Mouse (Mus musculus) limb, embryonic 10.5 days (tissue): ENCODE data around the gene Gpr146. TPM values are rescaled to one million over a fixed set of nuclear protein-coding genes. Genes with fewer than 3 reads are reported as not detected.

Experiments used
- DNase-seq: peaks from one replicate; pipeline ENCODE4 v3.0.0-alpha.2; 2017; ENCODE audit warnings: low spot score
- H3K27ac ChIP-seq: fragments of 300-500 bp; sonication (generic); 2 replicates; pipeline ENCODE4 v1.5.1; 2016; ENCODE audit warnings: mild to moderate bottlenecking
- H3K27me3 ChIP-seq: fragments of 300-500 bp; sonication (generic); 2 replicates; pipeline ENCODE4 v1.6.1; 2016; ENCODE audit warnings: low read depth, mild to moderate bottlenecking; ENCODE audit not compliant: poor library complexity, severe bottlenecking
- H3K36me3 ChIP-seq: fragments of 300-500 bp; sonication (generic); 2 replicates; pipeline ENCODE4 v1.6.1; 2016; ENCODE audit warnings: mild to moderate bottlenecking, moderate library complexity
- H3K4me1 ChIP-seq: fragments of 300-500 bp; sonication (generic); 2 replicates; pipeline ENCODE4 v1.6.1; 2016
- H3K4me3 ChIP-seq: fragments of 300-500 bp; sonication (generic); 2 replicates; pipeline ENCODE4 v1.5.1; 2016; ENCODE audit warnings: mild to moderate bottlenecking, moderate library complexity
- H3K9me3 ChIP-seq: fragments of 300-500 bp; sonication (generic); replicated peaks from 2 replicates; pipeline ENCODE4 v1.6.1; 2016; ENCODE audit warnings: mild to moderate bottlenecking
- WGBS: fragments of 180-500 bp; shearing (Covaris S2); methylation state at CpG from one replicate; pipeline ENCODE4 v1.1.7; 2016; 5-methylcytosine and 5-hydroxymethylcytosine counted together
- polyA plus RNA-seq: library from polyadenylated mRNA; unstranded; fragments of >200 nt; fragmentation: Nextera tagmentation; extraction: Ambion mirVana; gene quantifications from 2 replicates; pipeline ENCODE4 v1.2.1, GENCODE M21; 2016

Gene Gpr146
- polyA plus RNA-seq, 1 experiment from 2014 or later, result 2.3 TPM

- H3K4me1 ChIP-seq, result peaks cover 36% of the 10 kb centered on the region
These were observed 54.8 kb downstream of the Gpr146 start for GRCm38 (mm10) chr5:139432333-139432732.

GRCm38 (mm10) chr5:139432747-139433508, 55.4 kb downstream of the Gpr146 start:
- DNase-seq, result no peak
- H3K27me3 ChIP-seq, result no peaks in the 10 kb centered on the region
- H3K9me3 ChIP-seq, result no peaks in the 10 kb centered on the region
- peaks cover 36% of the 10 kb centered on the region for H3K4me1 ChIP-seq
- no peak overlapping the region for H3K4me3 ChIP-seq
- H3K27ac ChIP-seq, result no peak overlapping the region
- peaks cover 3% of the 10 kb centered on the region; the same call in 1 of the 2 replicates for H3K36me3 ChIP-seq
- 66% methylated on average over 7 of the region's 7 CpGs for WGBS

More at GRCm38 (mm10) chr5:139432333-139432732, 54.8 kb downstream of the Gpr146 start:
- Histone ChIP-seq H3K27me3 (no peaks in the 10 kb centered on the region), H3K27ac (no peak overlapping the region), H3K9me3 (no peaks in the 10 kb centered on the region), H3K36me3 (peaks cover 3% of the 10 kb centered on the region; the same call in 1 of the 2 replicates), H3K4me3 (no peak overlapping the region)
- no peak for DNase-seq
- WGBS, result 68% methylated on average over 6 of the region's 6 CpGs

DNA sequence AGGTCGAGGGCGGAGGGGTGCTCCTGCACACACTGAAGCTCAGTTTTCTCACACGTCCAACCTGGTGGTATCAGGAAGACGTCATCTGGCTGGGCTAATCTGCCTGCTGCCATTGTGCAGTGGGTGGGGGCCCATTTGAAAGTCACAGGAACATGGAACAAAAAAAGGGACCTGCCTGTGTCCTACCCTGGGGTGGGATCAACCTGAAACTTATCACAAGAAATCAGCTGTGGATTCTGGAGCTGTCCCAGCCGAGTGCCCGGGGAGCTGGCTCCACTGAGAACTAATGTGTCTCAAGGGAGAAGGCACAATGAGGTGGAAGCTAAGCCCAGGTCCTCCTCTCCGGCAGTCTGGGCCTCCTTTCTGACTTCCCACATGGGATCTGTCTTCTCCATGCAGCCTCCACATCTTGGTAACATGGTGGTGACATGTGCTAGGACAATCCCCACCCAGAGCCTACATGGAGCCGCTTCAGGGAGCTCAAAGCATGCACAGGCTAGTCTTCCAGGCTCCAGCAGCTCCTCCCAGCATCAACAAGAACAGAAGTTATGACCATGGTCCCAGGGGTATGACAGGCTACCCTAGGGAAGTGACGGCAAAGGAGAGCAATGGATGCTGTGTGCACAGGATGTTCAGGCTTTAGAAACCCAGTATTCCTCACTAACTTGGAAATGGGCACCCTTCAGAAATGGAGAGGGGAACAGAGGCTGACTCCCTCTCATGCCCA, 56.5 kb downstream of the Gpr146 start:
- Histone ChIP-seq H3K9me3 (no peaks in the 10 kb centered on the region), H3K4me1 (peaks cover 34% of the 10 kb centered on the region), H3K27ac (no peak overlapping the region), H3K27me3 (no peaks in the 10 kb centered on the region), H3K36me3 (peaks cover 3% of the 10 kb centered on the region; the same call in 1 of the 2 replicates), H3K4me3 (no peak overlapping the region)
- WGBS, result 85% methylated on average over 9 of the region's 9 CpGs
- no peak for DNase-seq

GRCm38 (mm10) chr5:139434940-139435339, 57.4 kb downstream of the Gpr146 start:
- Histone ChIP-seq H3K36me3 (peaks cover 3% of the 10 kb centered on the region; the same call in 1 of the 2 replicates), H3K9me3 (no peaks in the 10 kb centered on the region), H3K4me1 (peaks cover 27% of the 10 kb centered on the region), H3K27ac (no peak overlapping the region), H3K27me3 (no peaks in the 10 kb centered on the region), H3K4me3 (no peak overlapping the region)
- 69% methylated on average over 8 of the region's 8 CpGs for WGBS
- no peak for DNase-seq

GRCm38 (mm10) chr5:139437769-139438168, 60.3 kb downstream of the Gpr146 start:
- Histone ChIP-seq H3K27ac (no peak overlapping the region), H3K27me3 (no peaks in the 10 kb centered on the region), H3K9me3 (no peaks in the 10 kb centered on the region), H3K36me3 (peaks cover 3% of the 10 kb centered on the region; the same call in 1 of the 2 replicates), H3K4me1 (peaks cover 13% of the 10 kb centered on the region), H3K4me3 (no peak overlapping the region)
- WGBS, result 94% methylated on average over 4 of the region's 4 CpGs
- no peak for DNase-seq

DNA sequence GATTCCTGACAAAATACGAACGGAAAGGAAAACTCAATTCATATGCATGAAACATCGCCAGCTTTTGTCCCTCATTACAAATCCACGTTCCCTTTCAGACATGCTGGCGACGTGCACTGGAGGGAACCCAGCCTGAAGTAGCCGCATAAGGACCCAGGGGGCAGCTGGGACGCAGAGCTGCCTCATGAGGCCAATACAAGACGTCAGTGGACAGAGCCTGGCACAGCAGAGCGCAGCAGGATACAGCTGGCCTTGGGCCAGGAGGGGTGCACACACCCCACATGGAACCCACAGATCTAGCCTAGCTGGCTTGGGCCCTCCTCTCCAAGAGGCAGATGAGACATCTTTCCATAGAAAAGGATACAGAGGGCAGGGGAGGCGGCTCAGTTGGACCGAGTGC, 60.9 kb downstream of the Gpr146 start:
- WGBS, result 93% methylated on average over 12 of the region's 12 CpGs

DNA sequence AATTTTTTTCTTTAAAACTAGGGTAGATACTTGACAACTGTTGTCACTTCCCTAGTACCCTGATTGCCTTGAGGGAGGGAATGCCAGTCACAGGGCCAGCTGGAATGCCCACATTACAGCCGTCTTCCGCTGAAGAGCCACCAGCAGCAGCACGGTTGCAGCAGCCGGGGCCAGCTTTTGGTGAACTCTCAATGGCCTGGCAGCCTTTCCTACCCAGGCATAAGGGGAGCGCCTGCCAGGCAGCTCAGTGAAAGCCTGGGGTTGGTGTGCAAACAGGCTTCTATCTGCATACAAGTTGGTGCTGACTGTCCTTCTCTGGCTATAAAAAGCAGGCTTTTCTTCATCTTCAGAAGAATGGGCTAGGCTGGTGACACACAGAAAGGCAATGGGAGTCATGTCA, 63.0 kb downstream of the Gpr146 start:
- H3K9me3 ChIP-seq, result no peaks in the 10 kb centered on the region
- H3K4me3 ChIP-seq, result no peak overlapping the region
- DNase-seq, result no peak
- H3K27ac ChIP-seq, result no peak overlapping the region
- no peaks in the 10 kb centered on the region for H3K27me3 ChIP-seq
- 95% methylated on average over 5 of the region's 5 CpGs for WGBS
- H3K4me1 ChIP-seq, result peaks cover under 1% of the 10 kb centered on the region; the same call in 1 of the 2 replicates
- H3K36me3 ChIP-seq, result peaks cover 3% of the 10 kb centered on the region; the same call in 1 of the 2 replicates

More for the DNA sequence above, 60.9 kb downstream of the Gpr146 start:
- Histone ChIP-seq H3K9me3 (no peaks in the 10 kb centered on the region), H3K36me3 (peaks cover 3% of the 10 kb centered on the region; the same call in 1 of the 2 replicates), H3K4me1 (peaks cover 11% of the 10 kb centered on the region), H3K4me3 (no peak overlapping the region), H3K27ac (no peak overlapping the region), H3K27me3 (no peaks in the 10 kb centered on the region)
- no peak for DNase-seq

GRCm38 (mm10) chr5:139440926-139441725, 63.6 kb downstream of the Gpr146 start:
- DNase-seq, result no peak
- H3K4me3 ChIP-seq, result no peak overlapping the region
- H3K27me3 ChIP-seq, result no peaks in the 10 kb centered on the region
- 94% methylated on average over 11 of the region's 11 CpGs for WGBS
- peaks cover 4% of the 10 kb centered on the region; the same call in 1 of the 2 replicates for H3K4me1 ChIP-seq
- no peaks in the 10 kb centered on the region for H3K9me3 ChIP-seq
- H3K36me3 ChIP-seq, result peaks cover 3% of the 10 kb centered on the region; the same call in 1 of the 2 replicates
- no peak overlapping the region for H3K27ac ChIP-seq

GRCm38 (mm10) chr5:139441726-139442018, 64.2 kb downstream of the Gpr146 start:
- DNase-seq, result no peak
- H3K27ac ChIP-seq, result no peak overlapping the region
- H3K4me1 ChIP-seq, result peaks cover 4% of the 10 kb centered on the region; the same call in 1 of the 2 replicates
- H3K9me3 ChIP-seq, result no peaks in the 10 kb centered on the region
- WGBS, result 97% methylated on average over 2 of the region's 2 CpGs
- H3K36me3 ChIP-seq, result peaks cover 2% of the 10 kb centered on the region; the same call in 1 of the 2 replicates
- H3K27me3 ChIP-seq, result no peaks in the 10 kb centered on the region
- no peak overlapping the region for H3K4me3 ChIP-seq

DNA sequence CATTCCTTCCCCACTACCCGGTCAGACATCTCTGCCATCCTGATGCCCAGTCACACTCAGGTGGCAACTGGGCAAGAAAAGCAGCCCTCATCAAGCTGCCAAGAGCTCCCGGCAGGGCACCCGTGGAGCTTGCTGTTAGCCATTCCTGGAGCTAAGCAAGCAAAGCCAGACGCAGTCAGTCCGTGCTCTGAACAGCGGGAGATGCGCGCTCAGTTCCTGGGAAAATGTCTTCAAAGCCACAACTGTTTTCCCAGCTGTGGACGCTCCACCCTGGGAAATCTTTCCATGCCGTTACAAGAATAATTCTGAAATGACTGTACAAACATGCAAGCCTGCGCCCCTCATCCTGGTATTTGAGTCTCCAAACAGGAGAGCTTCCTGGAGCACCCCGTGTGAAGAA, 64.9 kb downstream of the Gpr146 start:
- 89% methylated on average over 12 of the region's 12 CpGs for WGBS
- no peak for DNase-seq
- H3K4me3 ChIP-seq, result no peak overlapping the region
- peaks cover 4% of the 10 kb centered on the region; the same call in 1 of the 2 replicates for H3K4me1 ChIP-seq
- no peaks in the 10 kb centered on the region for H3K27me3 ChIP-seq
- H3K27ac ChIP-seq, result no peak overlapping the region
- H3K36me3 ChIP-seq, result no peaks in the 10 kb centered on the region
- H3K9me3 ChIP-seq, result no peaks in the 10 kb centered on the region

DNA sequence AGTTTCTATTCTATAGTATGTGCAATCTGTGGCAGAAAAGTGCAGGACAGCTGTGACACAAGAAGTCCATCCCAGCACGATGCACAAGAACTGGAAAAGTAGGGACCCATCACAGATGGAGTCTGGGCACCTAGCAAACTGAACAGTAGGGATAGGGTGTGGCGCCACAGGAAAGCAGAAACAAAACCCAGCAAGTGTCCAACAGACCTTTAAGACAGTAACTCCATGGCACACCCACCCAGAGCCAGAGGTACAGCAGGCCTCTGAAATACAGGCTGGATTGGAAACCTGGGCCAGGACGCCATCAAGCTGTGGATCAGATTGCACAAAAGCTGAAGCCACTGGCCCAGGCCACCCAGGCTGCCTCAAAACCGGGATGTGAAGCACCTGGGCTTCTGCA, 65.5 kb downstream of the Gpr146 start:
- DNase-seq, result no peak
- Histone ChIP-seq H3K27ac (no peak overlapping the region), H3K36me3 (no peaks in the 10 kb centered on the region), H3K9me3 (no peaks in the 10 kb centered on the region), H3K4me3 (no peak overlapping the region), H3K4me1 (peaks cover 4% of the 10 kb centered on the region; the same call in 1 of the 2 replicates), H3K27me3 (no peaks in the 10 kb centered on the region)
- 76% methylated on average over 4 of the region's 4 CpGs for WGBS

DNA sequence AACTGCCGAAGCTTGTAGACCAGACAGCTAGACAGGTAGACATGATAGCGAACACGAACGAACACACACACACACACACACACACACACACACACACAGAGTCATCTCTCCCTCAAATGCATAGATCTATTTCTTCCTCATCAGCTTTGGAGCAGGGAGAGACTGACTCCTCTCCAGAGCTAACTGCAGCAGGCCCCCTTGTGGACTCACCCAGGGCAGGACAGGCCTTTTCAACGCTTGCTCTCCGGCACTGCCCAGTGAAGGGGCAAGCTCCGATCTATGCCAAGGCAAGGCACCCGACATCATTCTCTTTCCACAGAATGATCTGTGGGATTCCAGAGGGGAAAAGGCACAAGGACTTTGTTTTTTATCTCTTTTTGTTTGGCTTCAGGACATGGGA, 67.8 kb downstream of the Gpr146 start:
- H3K4me1 ChIP-seq, result peaks cover 13% of the 10 kb centered on the region
- H3K9me3 ChIP-seq, result no peaks in the 10 kb centered on the region
- H3K27me3 ChIP-seq, result no peaks in the 10 kb centered on the region
- no peak overlapping the region for H3K4me3 ChIP-seq
- H3K36me3 ChIP-seq, result no peaks in the 10 kb centered on the region
- no peak overlapping the region for H3K27ac ChIP-seq
- WGBS, result 94% methylated on average over 8 of the region's 8 CpGs
- no peak for DNase-seq
